Mouse (Mus musculus) inflammation-experienced regulatory T-cells, adult 6 months (primary cell): Measurements from ENCODE around the gene Tmem120b. TPM values are rescaled to one million over a fixed set of nuclear protein-coding genes. Genes with fewer than 3 reads are reported as not detected.

Experiments used
- ATAC-seq: one replicate; pipeline ENCODE4 v1.8.0; 2017
- polyA plus RNA-seq, 3 experiments: library from polyadenylated mRNA; unstranded; fragments of 100-300 nt; shearing (Covaris generic); gene quantifications; one replicate each; pipeline ENCODE4 v1.2.1; 2017

Gene Tmem120b
- polyA plus RNA-seq, 3 experiments from 2014 or later, result 1.1 to 2.1 (median 1.5) TPM

DNA sequence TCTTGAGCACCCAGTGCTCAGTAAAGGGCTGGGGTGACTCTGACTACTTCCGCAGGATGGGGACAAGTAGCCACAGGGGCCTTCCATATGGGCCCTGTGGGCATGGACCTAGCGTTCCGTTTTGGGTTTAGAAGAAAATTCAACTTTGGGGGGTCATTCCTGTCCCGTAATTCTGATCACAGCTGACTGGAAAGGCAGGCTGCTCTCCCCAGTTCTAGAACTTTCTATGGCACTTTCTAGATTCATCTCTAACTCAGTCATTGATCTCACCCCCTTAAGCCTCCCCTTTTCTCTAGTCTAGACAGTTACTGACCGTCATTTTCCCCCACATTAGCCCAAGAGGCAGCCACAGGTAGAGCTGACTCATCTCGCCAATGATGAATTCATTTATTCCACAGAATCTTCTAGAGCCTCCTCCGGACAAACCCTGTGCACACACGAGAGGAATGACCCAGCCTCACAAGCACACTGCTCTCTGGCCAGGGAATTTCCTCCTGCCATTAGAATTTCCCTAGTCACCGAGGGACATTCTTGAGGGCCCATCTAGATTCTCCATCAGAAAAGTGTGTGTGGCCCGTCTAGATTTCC lies 61.0 kb downstream of the Tmem120b start:
- ATAC-seq, result no peak

DNA sequence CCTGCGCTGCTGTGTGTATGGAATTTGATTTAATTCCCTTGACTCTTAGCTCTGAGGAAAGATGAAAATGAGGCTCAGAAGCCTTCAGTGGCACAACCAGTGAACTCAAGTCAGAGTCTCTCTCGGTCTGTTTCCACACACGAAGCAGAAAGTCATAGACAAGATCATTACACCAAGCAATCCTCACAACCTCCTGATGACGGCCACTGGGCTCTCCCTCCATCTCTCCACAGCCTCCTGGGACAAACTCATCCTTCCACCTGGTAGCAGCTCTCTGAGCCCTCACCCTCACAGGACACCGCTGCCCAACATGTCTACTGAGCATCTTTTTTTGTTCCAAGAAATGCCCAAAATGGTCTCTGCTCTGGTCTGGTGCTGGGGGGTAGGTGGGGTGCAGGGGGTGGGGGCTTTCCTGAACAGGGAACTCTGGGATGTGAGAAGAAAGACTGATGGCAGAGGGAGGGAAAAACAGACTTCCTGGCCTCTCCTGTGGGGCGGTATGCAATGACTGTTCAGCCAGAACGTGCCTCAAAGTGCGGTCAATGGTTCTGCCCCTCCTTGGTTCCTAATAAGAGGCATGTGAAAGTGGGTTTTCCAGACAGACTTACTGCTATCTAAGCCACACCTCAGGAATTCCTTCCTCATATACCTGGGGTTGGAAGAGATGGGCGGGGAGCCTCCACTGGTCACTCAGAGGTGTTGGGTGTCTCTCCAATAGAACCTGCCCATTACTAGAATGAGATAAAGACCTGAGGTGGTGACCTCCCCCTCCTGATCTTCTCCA lies 62.0 kb downstream of the Tmem120b start:
- no peak for ATAC-seq

DNA sequence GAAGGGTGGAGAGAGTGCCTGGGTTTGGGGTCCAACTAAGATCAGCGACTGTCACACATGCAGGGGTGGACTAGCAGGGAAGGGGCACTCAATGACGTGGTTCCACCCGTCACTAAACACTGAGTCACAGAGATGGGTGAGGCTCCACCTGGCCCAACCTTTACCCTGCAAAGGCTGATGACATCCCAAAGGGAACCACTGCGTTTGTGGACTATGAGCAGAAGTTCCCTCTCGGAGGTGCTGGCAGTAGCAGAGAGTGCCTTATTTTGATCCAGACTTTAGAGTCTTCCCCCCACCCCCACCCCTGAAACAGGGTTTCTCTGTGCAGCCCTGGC lies 62.6 kb downstream of the Tmem120b start:
- ATAC-seq, result no peak

DNA sequence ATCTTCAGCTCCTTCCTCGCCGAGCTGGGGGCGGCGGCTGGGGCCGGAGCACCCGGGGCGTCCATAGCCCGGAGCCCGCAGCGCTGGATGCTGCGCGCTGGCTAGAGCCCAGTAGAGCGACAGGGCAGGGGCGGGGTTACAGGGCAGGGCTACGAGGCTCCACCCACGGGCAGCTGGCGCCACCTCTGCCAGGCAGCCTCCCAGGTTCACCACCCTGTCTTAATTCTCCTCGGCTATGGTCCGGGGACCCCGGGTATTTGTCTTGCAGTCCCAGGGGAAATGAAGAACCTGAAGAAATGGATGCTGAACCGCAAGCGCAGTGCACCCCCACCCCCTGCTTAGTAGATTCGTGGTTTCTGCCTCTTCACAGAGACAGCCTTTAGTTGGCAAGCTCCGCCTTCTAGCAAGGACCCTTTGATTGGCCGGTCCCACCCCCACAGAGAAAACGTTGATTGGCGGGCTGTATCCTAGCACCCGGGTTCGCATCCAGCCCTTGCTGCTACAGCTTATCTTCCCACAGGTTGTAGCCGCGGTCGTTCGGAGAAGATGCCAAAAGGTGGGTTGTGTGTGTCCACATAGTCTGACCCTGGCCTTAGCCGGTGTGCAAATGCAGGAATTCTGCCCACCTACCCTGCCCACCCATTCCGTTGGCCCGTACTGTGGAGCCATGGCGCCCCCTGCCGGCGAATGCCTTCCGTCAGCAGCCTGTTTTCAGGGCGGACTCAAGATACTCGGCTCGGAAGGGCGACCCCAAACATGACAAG lies 64.3 kb downstream of the Tmem120b start, which contains the start of gene Rhof:
TSS of gene Rhof (minus strand) at position 385 of the 764 bp plus-strand sequence.
- peak; percentile 68 for ATAC-seq

DNA sequence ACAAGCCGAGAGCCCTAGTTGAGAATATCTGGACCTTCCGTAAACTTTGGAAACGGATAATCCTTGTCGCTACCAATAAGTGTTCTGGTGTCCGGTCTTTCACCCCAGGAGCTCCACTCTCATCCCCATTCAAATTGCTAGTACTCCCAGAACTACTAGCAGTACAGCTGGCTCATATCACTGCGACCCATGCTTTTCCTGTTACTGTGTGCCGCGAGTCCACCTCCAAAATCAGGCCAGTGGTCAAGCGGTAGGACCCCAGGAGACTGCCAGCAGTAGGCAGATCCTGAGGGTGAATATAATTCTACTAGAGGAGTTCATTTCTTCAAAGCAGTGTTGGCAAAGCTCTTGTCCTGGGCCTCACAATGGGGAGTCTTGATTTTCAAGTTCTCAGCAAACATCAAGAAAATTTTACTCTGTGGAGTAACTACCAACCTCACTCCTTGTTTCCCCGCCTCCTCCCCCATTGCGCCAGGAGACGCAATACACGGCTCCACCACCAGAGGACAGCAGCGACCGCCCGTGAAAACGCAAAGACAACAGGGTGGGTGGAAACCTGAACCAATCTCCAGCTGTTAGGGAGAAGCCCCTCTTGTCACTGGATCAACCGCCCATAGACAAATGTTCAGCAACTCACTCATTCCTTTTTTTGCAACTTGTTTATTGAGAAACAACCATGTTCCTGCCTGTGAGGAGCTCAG lies 65.0 kb downstream of the Tmem120b start:
- peak; percentile 9 for ATAC-seq

DNA sequence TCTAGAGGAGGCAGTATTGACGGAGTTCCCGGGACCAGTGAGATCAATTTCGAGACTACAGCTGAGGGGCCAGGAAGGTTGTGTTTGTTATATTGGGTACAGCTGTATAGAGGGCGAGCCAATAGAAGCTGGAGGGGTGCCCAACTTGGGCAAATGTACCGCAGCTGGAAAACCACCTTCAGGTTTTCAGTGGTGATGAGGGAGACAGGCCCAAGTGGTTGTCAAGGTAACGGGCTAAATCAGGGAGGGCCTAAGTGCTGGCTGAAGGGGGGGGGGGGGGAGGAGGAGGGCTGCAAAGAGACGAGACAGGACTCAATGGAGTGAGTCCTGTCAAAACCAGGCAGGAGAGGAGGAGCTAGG lies 65.5 kb downstream of the Tmem120b start:
- ATAC-seq, result no peak

DNA sequence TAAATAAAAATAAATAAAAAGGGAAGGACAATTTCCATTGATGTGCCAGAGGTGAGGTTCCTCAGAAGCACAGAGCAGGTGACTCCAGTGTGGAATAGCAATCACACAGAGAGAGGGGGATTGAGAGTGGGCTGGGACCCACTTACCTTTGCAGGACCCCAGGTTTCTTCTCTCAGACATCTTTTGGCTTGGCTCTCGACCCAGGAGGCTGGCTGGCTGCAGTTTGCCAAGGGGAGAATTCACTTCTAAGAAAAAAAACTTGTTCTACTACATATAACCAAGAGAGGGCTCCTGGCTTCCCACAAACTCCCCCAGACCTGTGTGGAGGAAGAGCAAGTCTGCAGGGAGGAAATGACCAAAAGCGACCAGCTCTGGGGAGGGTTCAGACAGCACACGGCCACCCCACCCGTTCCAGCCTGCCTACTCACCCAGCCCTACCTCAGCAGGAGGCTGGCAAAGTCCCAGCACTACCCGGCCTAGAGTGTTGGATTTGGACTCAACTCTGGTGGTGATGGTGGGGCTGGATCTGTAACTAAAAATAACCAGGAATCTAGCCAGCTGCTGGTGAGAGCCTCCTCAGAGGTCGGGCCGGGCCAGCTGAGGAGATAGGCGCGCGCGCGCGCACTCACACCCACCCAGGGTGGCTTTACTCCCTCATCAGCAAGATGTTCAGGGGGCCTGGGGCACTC lies 66.1 kb downstream of the Tmem120b start:
- no peak for ATAC-seq

DNA sequence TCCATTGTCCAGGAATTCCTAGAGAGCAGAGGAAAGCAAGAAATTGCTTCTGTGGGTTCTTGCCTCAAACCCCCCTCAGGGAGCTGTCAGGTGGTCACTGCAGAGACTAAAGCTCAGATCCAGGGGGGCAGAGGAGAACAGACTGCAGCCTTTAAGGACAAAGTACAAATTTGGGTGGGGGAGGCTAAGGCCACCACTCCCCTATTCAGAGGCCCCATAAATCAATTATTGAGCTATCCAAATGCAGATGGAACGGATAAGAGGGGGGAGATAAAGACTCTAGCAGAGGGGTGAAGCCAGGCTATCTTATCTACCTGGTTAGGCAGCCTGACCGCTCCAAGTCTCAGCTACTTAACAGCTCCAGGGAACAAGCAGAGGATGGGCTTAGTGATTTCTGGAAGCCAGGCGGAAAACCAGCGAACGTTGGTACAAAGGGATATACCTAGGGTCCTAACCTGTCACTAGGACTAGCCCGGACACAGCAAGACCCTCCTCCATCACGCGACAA lies 66.7 kb downstream of the Tmem120b start:
- no peak for ATAC-seq

DNA sequence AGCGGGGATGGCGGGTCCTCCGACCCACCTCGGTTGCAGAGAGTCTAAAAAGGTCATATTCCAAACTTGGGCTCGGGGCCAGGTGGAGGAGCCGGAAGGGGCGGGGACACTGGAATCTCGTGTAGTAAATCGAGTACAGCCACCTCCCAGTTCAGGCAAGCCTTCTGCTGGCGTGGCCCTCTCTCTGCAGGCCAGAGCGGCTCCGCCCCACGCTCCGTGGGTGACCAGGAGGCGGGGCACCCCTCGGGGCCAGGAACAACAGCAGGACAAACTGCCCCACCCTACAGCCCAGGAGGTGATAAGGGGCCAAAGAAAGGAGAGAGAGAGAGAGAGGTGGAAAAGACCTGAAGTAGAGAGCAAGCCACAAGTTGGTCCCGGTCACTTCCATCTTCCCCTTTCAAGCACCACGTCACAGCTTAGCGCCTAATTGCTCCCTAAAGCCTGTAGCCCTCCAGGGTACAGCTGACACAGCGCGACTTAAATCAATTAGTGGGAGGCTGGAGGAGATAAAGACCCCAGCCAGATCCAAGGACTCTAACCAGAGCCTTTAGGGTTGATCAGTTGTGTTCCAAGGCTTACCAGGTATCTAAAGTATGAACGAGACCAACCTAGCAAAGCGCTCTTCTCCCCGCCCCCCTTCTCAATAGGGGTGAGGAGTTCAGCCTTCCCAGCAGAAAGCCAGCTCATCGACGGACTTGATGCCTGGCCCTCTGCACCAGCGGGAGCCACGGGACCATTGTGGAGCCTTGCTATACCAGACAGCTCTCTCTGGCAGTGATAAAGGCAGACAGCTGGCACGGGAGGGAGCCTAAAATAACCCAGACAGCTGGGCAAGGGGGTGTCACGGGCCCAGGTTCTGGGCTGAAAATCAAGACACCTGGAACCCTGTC lies 67.5 kb downstream of the Tmem120b start:
- no peak for ATAC-seq

DNA sequence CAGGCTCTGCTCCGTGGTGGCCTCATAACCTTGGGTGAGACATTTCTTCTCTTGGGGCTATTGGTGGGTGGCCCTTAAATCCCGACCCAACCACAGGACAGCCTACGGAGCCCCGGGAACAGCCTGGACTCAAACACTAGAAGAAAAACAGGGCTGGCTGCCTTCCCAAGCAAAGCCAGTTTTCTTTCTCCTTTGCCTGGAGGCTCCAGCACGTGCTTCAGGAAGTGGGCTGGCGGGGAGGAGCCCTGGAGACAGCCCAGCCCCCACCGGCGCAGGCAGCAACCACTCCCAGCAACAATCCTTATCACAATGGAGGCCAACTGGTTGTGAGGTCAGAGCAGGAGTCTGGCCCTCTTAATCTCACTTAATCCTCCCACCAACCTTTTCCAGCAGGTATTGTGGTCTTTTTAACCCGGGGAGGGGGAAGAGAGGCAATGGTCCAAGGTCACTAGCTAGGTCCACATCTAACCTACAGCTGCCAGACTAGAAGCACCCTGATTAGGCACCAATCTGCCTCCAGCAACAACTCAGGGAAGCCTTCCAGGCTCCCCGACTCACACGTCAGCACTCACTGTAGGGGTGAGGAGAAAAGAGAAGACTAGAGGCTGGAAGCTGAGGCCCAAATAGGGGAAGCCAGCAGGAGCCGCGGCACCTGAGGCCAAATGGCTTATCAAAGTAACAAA lies 68.3 kb downstream of the Tmem120b start:
- ATAC-seq, result no peak

DNA sequence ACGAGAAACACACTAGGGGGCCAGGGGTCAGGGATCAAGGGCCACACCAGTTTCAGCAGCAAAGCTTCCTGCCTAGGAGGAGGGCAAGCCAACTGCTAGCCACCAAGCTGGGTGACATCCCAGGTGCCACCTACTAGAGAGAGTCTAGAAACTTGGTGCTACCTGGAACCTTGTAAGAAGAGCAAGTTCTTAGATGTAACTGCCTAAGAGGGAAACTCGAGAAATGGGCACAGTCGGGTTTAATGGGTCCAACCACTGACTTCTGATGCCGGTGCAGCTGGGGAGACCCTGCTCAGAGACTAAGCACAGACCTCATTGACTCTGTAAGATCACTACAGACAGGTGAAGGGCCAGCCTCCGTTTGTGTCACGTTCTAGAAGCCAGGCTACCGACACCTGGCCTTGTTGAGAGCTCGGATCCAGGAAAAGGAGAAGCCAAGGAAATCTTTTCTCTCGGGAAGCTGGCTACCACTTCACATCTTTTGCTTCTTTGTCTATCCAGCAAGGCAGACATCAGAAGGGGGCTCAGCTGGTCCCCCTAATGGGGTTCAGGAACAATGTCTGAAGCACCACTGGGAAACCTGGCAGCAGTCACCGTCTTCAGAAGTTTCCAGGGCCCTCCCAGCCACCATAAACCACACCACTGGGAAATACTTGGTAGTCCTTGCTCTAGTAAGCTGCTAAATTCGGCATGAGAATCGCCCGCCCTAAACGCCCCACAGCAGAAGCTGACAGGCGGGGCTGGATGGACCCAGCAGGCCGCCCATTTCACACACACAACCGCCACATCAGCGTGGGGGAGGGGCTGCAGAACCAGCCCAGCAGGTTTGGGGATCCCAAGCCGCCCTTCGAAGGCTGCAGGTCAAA lies 69.1 kb downstream of the Tmem120b start:
- ATAC-seq, result no peak

DNA sequence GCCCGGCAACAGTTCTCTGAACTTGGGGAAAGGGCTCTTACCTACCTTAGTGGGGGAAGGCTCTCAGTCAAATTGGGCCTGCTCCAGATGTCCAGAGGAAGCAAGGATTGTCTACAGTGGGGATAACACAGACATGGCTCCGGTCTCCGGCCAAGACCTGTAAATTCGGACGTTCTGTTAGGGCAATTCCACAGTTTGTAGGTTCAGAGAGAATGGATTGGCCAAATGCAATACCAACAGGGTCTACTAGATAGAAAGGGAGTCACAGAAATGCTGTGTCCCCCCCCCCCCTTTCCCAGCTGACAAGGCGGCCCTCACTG lies 69.7 kb downstream of the Tmem120b start:
- no peak for ATAC-seq

DNA sequence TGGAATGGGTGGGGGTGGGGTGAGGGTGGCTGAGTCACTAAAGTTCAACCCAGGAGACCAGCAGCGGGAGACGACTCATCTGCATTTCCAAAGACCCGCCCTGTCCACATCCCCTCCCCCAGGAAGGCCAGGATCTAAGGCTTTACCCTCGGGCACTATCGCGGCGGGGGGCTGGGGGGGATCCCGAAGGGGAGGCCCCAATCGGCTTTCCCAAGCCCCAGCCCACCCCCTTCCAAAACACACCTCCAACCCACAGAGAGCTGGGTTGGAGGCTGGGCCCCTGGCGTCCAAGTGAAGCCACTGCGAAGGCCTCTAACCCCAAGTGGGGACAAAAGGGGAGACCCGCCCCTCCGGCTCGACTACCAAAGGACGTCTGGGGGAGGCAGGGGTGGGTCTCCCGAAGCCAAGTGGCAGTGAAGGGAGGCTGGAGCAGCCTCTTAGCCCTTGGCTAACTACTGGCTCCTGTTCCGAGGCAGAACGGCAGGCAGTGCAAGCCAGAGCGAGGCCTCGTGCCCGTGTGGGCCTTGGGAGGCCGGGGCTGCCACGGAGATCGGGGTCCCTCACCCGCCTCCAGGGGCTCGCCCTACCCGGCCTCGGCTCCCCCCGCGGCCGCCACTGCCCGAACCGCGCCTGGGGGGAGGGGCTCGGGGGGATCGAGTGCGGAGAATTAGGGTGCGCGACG lies 70.2 kb downstream of the Tmem120b start:
- no peak for ATAC-seq

DNA sequence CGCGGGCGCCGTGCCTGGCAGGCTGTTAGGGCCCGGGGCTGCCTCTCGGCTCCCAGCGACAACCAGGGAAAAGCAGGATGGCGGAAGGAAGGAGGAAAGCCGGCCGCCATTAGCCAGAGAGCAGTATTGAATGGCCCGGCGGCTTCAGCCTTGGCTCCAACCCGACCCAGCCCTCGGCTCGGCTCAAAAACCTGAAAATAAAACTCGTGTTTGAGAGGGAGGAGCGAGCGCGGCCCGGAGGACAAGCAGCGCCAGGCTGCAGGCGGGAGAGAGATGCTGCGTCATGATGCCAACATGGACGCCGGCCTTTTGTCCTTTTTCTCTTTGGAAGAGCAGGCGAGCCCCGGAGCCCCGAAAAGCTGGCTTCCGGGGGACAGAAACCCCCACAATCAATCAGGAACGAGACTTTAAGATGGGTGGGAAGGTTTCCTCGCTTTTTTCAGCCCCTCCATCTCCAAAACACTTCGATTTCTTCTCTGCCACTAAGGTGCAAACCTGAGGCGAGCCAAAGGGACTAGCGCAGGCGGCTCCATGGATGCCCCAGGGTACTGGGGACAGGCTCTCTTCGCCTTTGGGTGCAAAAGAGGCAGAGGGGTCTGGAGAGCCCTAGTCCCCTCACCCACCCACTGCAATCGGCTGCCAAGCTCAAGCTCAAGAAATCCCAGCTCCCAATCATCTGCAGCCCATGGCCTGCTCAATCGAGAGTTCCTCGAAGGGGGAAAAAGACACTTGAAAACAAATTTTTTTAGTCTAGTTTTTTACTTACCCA lies 70.9 kb downstream of the Tmem120b start:
- peak; percentile 18 for ATAC-seq

DNA sequence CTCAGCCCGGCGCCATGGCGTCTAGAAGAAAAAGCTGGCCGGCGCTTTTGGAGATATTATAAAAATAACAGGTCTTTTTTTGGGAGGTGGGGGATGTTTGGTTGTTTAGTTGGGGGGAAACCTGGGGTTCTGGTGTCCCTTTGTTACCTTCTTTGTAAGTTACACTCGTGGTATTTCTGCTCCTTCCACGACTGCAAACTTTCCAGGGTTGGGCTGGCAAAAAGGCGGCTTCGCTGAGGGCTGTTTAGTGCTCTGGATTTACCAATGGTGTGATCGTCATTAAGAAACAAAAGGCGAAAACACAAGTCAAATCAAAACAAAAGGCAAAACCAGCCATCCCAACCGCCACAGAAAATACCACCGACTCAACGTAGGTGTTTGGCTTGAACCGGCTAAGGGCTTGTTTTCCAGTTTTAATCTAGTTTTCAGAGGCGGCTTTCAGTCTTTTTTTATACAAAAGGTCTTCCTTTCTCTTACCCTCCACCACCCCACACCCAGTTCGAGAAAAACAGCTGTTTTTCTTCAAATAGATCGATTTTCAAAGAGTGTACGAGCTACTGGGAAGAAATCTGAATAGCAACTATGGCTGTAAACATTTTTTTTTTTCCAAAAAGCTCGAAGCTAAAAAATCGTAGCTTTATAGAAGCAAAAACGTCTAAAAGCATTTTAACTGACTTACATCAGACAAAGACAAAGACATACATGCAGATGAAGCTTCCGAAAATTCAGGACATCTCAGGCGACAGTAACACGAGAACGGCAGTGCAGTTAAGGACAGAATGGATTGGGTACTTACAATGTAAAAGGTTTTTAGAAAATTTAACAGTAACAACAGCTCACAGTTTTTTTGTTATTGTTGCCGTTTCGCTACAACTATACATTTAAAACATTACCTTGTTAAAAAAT lies 71.8 kb downstream of the Tmem120b start:
- no peak for ATAC-seq

DNA sequence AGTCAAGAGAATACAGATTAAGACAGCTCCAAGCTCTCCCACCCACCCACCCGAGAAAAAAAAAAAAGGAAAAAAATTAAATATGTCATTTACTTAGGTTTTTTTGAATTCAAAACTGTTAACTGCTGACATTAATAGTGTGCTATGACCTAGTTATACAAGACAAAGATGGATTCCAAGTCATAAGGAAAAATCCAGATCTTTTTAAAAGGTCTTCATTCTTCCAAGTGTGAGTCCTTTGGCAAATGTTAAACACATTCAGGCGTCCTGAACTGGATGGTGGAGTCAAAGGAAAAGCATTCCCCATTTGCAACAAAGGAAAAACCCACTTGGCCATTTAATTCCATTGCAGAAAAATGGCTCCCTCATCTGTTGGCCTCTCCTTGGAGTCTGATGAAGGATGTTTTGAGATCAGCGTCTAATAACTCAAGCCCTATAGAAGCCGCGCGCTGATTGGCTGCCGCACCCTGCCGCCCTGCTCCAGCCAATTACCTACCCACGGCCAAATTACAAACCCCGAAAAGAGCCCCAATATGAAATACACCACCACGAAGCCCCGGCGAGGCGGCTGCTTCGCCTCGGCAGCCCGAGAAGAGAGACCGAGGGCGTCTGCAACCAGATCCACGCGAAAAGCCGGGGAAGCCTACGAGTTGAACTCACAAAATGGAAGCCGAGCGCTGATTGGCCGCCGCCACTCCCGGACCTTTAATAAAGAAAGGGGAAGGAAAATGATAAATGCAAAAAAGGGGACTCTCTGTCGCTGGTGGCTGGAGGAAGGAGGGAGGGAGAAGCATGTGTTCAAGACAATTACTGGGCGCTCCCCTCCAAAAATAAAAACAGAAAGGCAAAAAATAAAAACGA lies 72.7 kb downstream of the Tmem120b start:
- peak; percentile 79 for ATAC-seq
